ENCODE assay signal across 8 mouse cellular contexts in the genomic region with DNA sequence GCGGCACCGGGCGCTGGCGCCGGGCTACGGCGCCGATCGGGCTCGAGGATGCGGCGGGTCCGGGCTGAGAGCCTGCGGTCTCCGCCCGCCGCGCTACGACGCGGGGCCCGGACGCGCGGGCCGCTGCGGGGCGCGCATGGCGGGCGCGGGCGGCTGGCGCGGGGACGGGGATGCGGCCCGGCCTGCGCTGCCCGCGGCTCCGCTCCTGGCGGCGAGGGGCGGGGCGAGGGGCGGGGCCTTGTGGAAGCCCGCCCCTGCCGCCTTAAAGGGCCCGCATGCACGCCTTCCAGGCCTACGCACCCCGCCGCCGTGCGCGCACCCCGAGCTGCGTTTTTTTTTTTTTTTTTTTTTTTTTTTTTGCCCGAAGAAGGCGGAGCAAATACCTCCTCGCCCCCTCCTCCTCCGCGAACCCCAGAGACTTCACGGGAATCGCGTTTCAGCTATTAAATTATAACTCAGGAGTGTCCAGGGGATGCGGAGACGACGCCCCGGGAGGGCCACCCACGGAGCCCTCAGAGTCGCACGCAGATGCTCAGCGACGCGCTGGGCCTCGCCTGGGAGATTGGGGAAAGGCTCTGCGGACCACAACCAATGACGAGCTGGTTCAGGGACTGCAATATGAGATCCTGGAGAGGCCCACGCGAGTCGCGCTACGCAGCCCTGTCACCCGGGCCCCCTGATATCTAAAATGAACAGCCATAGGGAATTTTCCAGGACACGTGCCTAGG. TPM values are rescaled to one million over a fixed set of nuclear protein-coding genes. Genes with fewer than 3 reads are reported as not detected.
A peak's percentile ranks its signal among the peaks of the same experiment; 100 is the strongest.
DNase-seq lines count a peak whose midpoint lies in the region; ATAC-seq and TF ChIP-seq lines count a peak whose summit lies in the region.

A gene (minus strand): TSS at position 213 of the 728 bp plus-strand sequence.

- peak within 1 kb of the TSS; percentile 73 for H3ac ChIP-seq in C2C12 (ENCODE audit: control insufficient read depth, insufficient read length, low read depth)

- H3K27me3 ChIP-seq in C2C12 (ENCODE audit: control insufficient read depth, insufficient read depth, insufficient read length) = no peaks in the 10 kb centered on the region
- H3K27me3 ChIP-seq in heart, embryonic 11.5 days (ENCODE audit: control insufficient read depth, insufficient read depth, low read length) = no peaks in the 10 kb centered on the region
- no peaks in the 10 kb centered on the region for H3K27me3 ChIP-seq in kidney, embryonic 16.5 days (ENCODE audit: insufficient read depth, low read length)
- no peaks in the 10 kb centered on the region for H3K27me3 ChIP-seq in liver, embryonic 11.5 days (replicated peaks; ENCODE audit: control insufficient read depth, insufficient read depth, low read length)
- no peaks in the 10 kb centered on the region for H3K27me3 ChIP-seq in stomach, embryonic 14.5 days (ENCODE audit: control insufficient read depth, insufficient read depth, low read length)

- H3K27ac ChIP-seq in heart, embryonic 11.5 days (ENCODE audit: low read depth, low read length) = peak within 1 kb of the TSS; percentile 94
- H3K27ac ChIP-seq in kidney, embryonic 16.5 days (ENCODE audit: low read length) = peak within 1 kb of the TSS; percentile 93
- H3K27ac ChIP-seq in liver, embryonic 11.5 days (ENCODE audit: low read depth, low read length) = peak within 1 kb of the TSS; percentile 88
- peak within 1 kb of the TSS; percentile 97 for H3K27ac ChIP-seq in stomach, embryonic 14.5 days (ENCODE audit: low read length)

- peaks cover 46% of the 10 kb centered on the region for H3K79me2 ChIP-seq in C2C12 (ENCODE audit: control insufficient read depth, insufficient read depth)

- no peaks in the 10 kb centered on the region for H3K9me3 ChIP-seq in heart, embryonic 11.5 days (replicated peaks; ENCODE audit: control insufficient read depth, low read length)
- no peaks in the 10 kb centered on the region for H3K9me3 ChIP-seq in kidney, embryonic 16.5 days (ENCODE audit: low read length)
- no peaks in the 10 kb centered on the region for H3K9me3 ChIP-seq in liver, embryonic 11.5 days (ENCODE audit: control insufficient read depth, low read length)
- H3K9me3 ChIP-seq in stomach, embryonic 14.5 days (ENCODE audit: control insufficient read depth, low read depth, low read length) = no peaks in the 10 kb centered on the region

- H3K4me3 ChIP-seq in C2C12 (ENCODE audit: insufficient read depth, poor library complexity, severe bottlenecking) = peak within 1 kb of the TSS; percentile 78
- H3K4me3 ChIP-seq in heart, embryonic 11.5 days (ENCODE audit: low read depth, low read length) = peak within 1 kb of the TSS; percentile 87
- peak within 1 kb of the TSS; percentile 60 for H3K4me3 ChIP-seq in kidney, embryonic 16.5 days (ENCODE audit: low read length)
- H3K4me3 ChIP-seq in liver, embryonic 11.5 days (ENCODE audit: low read depth, low read length) = peak within 1 kb of the TSS; percentile 89
- H3K4me3 ChIP-seq in stomach, embryonic 14.5 days (ENCODE audit: low read depth, low read length) = peak within 1 kb of the TSS; percentile 82

- H3K4me2 ChIP-seq in heart, embryonic 11.5 days = peak within 1 kb of the TSS; percentile 96
- H3K4me2 ChIP-seq in kidney, embryonic 16.5 days (replicated peaks; ENCODE audit: low read depth, low read length) = peak within 1 kb of the TSS; percentile 97
- H3K4me2 ChIP-seq in liver, embryonic 11.5 days = peak within 1 kb of the TSS; percentile 99
- H3K4me2 ChIP-seq in stomach, embryonic 14.5 days (replicated peaks; ENCODE audit: low read depth, low read length) = peak within 1 kb of the TSS; percentile 96

- peak within 1 kb of the TSS; percentile 89 for H3K9ac ChIP-seq in heart, embryonic 11.5 days (ENCODE audit: low read depth, low read length)
- peak within 1 kb of the TSS; percentile 95 for H3K9ac ChIP-seq in kidney, embryonic 16.5 days (replicated peaks; ENCODE audit: low read length)
- H3K9ac ChIP-seq in liver, embryonic 11.5 days (ENCODE audit: low read depth, low read length) = peak within 1 kb of the TSS; percentile 86
- H3K9ac ChIP-seq in stomach, embryonic 14.5 days (replicated peaks; ENCODE audit: low read depth, low read length) = peak within 1 kb of the TSS; percentile 82

- TF ChIP-seq CTCF in C2C12 (IDR thresholded peaks at IDR 0.05; ENCODE audit: control insufficient read depth, insufficient read depth, insufficient read length) = no peak

- H3K36me3 ChIP-seq in C2C12 (ENCODE audit: control insufficient read depth, insufficient read depth) = no peaks in the 10 kb centered on the region
- no peaks in the 10 kb centered on the region for H3K36me3 ChIP-seq in heart, embryonic 11.5 days (ENCODE audit: control insufficient read depth, insufficient read depth, low read length)
- H3K36me3 ChIP-seq in kidney, embryonic 16.5 days (ENCODE audit: insufficient read depth, low read length) = no peaks in the 10 kb centered on the region
- no peaks in the 10 kb centered on the region for H3K36me3 ChIP-seq in liver, embryonic 11.5 days (ENCODE audit: control insufficient read depth, insufficient read depth, low read length)
- H3K36me3 ChIP-seq in stomach, embryonic 14.5 days (ENCODE audit: control insufficient read depth, insufficient read depth, low read length) = no peaks in the 10 kb centered on the region

- H3K79me3 ChIP-seq in C2C12 (ENCODE audit: low read depth) = peaks cover 42% of the 10 kb centered on the region

- WGBS in heart, embryonic 11.5 days (ENCODE audit: insufficient replicate concordance) = under 1% methylated on average over 53 of the region's 87 CpGs
- WGBS in kidney, embryonic 16.5 days = under 1% methylated on average over 65 of the region's 87 CpGs
- WGBS in liver, embryonic 11.5 days = under 1% methylated on average over 60 of the region's 87 CpGs
- under 1% methylated on average over 66 of the region's 87 CpGs for WGBS in stomach, embryonic 14.5 days

- DNase-seq in brain, adult 2 months (ENCODE audit: low read depth, low spot score) = peak; percentile 95
- DNase-seq in liver, embryonic 11.5 days (ENCODE audit: low spot score) = peak; percentile 83
- peak; percentile 85 for DNase-seq in naive thymus-derived CD4-positive, alpha-beta T cell, adult 2 months (ENCODE audit: low read depth)

- H3K4me1 ChIP-seq in heart, embryonic 11.5 days (ENCODE audit: control insufficient read depth, insufficient read depth, low read length) = peaks cover 47% of the 10 kb centered on the region
- H3K4me1 ChIP-seq in kidney, embryonic 16.5 days (ENCODE audit: insufficient read depth, low read length) = peaks cover 43% of the 10 kb centered on the region
- H3K4me1 ChIP-seq in liver, embryonic 11.5 days (replicated peaks; ENCODE audit: control insufficient read depth, insufficient read depth, low read length) = peaks cover 32% of the 10 kb centered on the region
- H3K4me1 ChIP-seq in stomach, embryonic 14.5 days (ENCODE audit: control insufficient read depth, insufficient read depth, low read length) = peaks cover 47% of the 10 kb centered on the region

- peak; percentile 66 for ATAC-seq in erythroblast, adult 5-6 weeks (replicated peaks; ENCODE audit: low FRiP score, poor library complexity, severe bottlenecking)
- ATAC-seq in heart, embryonic 11.5 days (replicated peaks; ENCODE audit: insufficient number of reproducible peaks, low FRiP score, low TSS enrichment) = peak; percentile 80
- peak; percentile 79 for ATAC-seq in kidney, embryonic 16.5 days (ENCODE audit: low FRiP score, low TSS enrichment)
- ATAC-seq in liver, embryonic 11.5 days (replicated peaks; ENCODE audit: low FRiP score) = peak; percentile 84
- ATAC-seq in stomach, embryonic 14.5 days (ENCODE audit: insufficient number of reproducible peaks, insufficient read depth, low FRiP score, low read depth) = peak; percentile 80

TF ChIP-seq in C2C12, 6 proteins besides CTCF, POLR2A, EP300 and RAD21:
- TF ChIP-seq MAX (IDR thresholded peaks at IDR 0.05) = no peak
- no peak for TF ChIP-seq CEBPB (IDR thresholded peaks at IDR 0.05; ENCODE audit: low read depth)
- TF ChIP-seq MYOD1 (IDR thresholded peaks at IDR 0.05; ENCODE audit: control insufficient read depth, insufficient read length, low read depth) = no peak
- no peak for TF ChIP-seq FOSL1 (IDR thresholded peaks at IDR 0.05; ENCODE audit: insufficient read depth, low read length, poor library complexity, severe bottlenecking)
- no peak for TF ChIP-seq MYOG (IDR thresholded peaks at IDR 0.05; ENCODE audit: control insufficient read depth, extremely low read depth, insufficient read length)
- TF ChIP-seq USF1 (IDR thresholded peaks at IDR 0.05; ENCODE audit: low read depth) = no peak
TF ChIP-seq in C2C12: peak in this region for 0.

RNA-seq across cellular contexts. Expression of the gene that starts here (rescaled TPM):
- 91.1 TPM for polyA plus RNA-seq in C2C12 (2012; fragmentation: generic; extraction: Trizol)
- 15.8 and 18.2 TPM in 2 replicates for total RNA-seq in erythroblast, adult 5-6 weeks (2015; ENCODE audit: low replicate concordance)
- total RNA-seq in erythroblast, adult 5-6 weeks (2017; ENCODE audit: low replicate concordance) = 6.0 and 8.0 TPM in 2 replicates
- polyA plus RNA-seq in heart, embryonic 11.5 days (2014; fragmentation: Nextera tagmentation; extraction: Ambion mirVana) = 14.3 and 18.8 TPM in 2 replicates
- 25.9 and 27.5 TPM in 2 replicates for polyA plus RNA-seq in kidney, embryonic 16.5 days (2015; fragmentation: Nextera tagmentation; extraction: Ambion mirVana)
- 14.0 and 17.2 TPM in 2 replicates for polyA plus RNA-seq in liver, embryonic 11.5 days (2014; fragmentation: Nextera tagmentation; extraction: Ambion mirVana)
- 32.7 and 33.4 TPM in 2 replicates for polyA plus RNA-seq in stomach, embryonic 14.5 days (2014; fragmentation: Nextera tagmentation; extraction: Ambion mirVana)

Comparison
In these comparisons a context has a peak if more than half of its experiments do, and no peak if none do; other contexts are left out.
1. Peak in every context shown above with its lines: DNase-seq, ATAC-seq, H3K4me3 ChIP-seq and H3K27ac ChIP-seq.